31 mouse cellular contexts compared by ENCODE assay signal in the genomic region with DNA sequence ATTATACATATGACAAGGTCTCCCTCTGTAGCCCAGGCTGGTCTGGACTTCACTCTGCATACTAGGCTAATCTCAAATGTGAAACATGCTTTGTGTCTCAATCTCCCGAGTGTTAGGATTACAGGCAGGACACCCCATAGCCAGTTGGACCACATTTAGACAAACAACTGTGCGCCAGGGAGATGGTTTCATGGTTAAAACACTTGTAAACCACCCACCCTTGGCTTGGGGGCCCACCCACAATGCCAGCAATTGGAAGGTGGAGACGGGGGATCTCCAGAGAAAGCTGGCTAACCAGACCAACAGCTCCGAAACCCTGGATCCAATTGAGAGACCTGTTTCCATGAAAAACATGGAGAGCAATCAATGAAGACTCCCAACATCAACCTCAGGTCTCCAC. TPM values are rescaled to one million over a fixed set of nuclear protein-coding genes. Genes with fewer than 3 reads are reported as not detected.
"Had no signal": no experiment of that assay in that cellular context is flagged by ENCODE, and none has a peak within 500 bp of the region (broad histone marks: within the 10 kb centered on the region; RNA-seq: fewer than 3 reads in every experiment).

No protein-coding gene starts in this region.

- H3K4me3 ChIP-seq: embryonic facial prominence, embryonic 10.5 days; embryonic facial prominence, embryonic 12.5 days; embryonic facial prominence, embryonic 13.5 days; embryonic facial prominence, embryonic 15.5 days; erythroblast, embryonic 14.5 days; forebrain, embryonic 10.5 days; forebrain, embryonic 12.5 days; forebrain, embryonic 13.5 days; forebrain, embryonic 15.5 days; gastrocnemius, adult 2 months; heart, adult 2 months; heart, embryonic 10.5 days had no signal

- DNase-seq: cerebellum, adult 2 months; cerebellum, adult 8-10 months; cerebellum, adult 9-10 months; cerebellum, adult 9-11 months; cerebellum, postnatal 10 days; cerebellum, postnatal 14 days; cerebellum, postnatal 25 days; cerebellum, postnatal 36 days; embryo, embryonic 11 days; forebrain, postnatal 0 days; gastrocnemius, adult 2 months; gastrocnemius, postnatal 10 days; gastrocnemius, postnatal 14 days; gastrocnemius, postnatal 25 days; gastrocnemius, postnatal 36 days; heart, adult 2 months had no signal

- H3K4me2 ChIP-seq: embryonic facial prominence, embryonic 12.5 days; embryonic facial prominence, embryonic 13.5 days; embryonic facial prominence, embryonic 15.5 days; forebrain, embryonic 12.5 days; forebrain, embryonic 13.5 days; forebrain, embryonic 15.5 days had no signal

- H3K9me3 ChIP-seq: embryonic facial prominence, embryonic 10.5 days; embryonic facial prominence, embryonic 12.5 days; embryonic facial prominence, embryonic 13.5 days; embryonic facial prominence, embryonic 15.5 days; forebrain, embryonic 10.5 days; forebrain, embryonic 12.5 days; forebrain, embryonic 13.5 days; forebrain, embryonic 15.5 days; heart, embryonic 10.5 days had no signal

- ATAC-seq: forebrain, embryonic 13.5 days; forebrain, embryonic 14.5 days; forebrain, embryonic 15.5 days; forebrain, embryonic 16.5 days; forebrain, postnatal 0 days had no signal

- H3K27ac ChIP-seq: embryonic facial prominence, embryonic 10.5 days; embryonic facial prominence, embryonic 12.5 days; embryonic facial prominence, embryonic 13.5 days; embryonic facial prominence, embryonic 15.5 days; forebrain, embryonic 10.5 days; forebrain, embryonic 12.5 days; forebrain, embryonic 13.5 days; forebrain, embryonic 15.5 days; gastrocnemius, adult 2 months; heart, adult 2 months; heart, embryonic 10.5 days had no signal

- H3K9ac ChIP-seq: embryonic facial prominence, embryonic 12.5 days; embryonic facial prominence, embryonic 13.5 days; embryonic facial prominence, embryonic 15.5 days; forebrain, embryonic 12.5 days; forebrain, embryonic 13.5 days; forebrain, embryonic 15.5 days; forebrain, postnatal 0 days had no signal

- H3K36me3 ChIP-seq: embryonic facial prominence, embryonic 10.5 days; embryonic facial prominence, embryonic 12.5 days; embryonic facial prominence, embryonic 13.5 days; embryonic facial prominence, embryonic 15.5 days; forebrain, embryonic 10.5 days; forebrain, embryonic 12.5 days; forebrain, embryonic 15.5 days; heart, embryonic 10.5 days had no signal

- H3K27me3 ChIP-seq: forebrain, embryonic 15.5 days had no signal

RNA-seq across cellular contexts. Expression of gene Ttc9, which starts 3.0 kb away (rescaled TPM):
- total RNA-seq: common myeloid progenitor, adult 5-6 weeks; granulocyte monocyte progenitor cell, adult 5-6 weeks had no signal
- polyA plus RNA-seq: erythroblast, embryonic 14.5 days had no signal

RNA-seq across cellular contexts. Expression of gene Adam21, which starts 59.8 kb away (rescaled TPM):
- total RNA-seq: common myeloid progenitor, adult 5-6 weeks; gastrocnemius, adult 18-20 months; gastrocnemius, adult 2 months; gastrocnemius, postnatal 14 days; gastrocnemius, postnatal 25 days; gastrocnemius, postnatal 36 days; granulocyte monocyte progenitor cell, adult 5-6 weeks had no signal
- polyA plus RNA-seq: erythroblast, embryonic 14.5 days; heart, adult 2 months had no signal
